Mouse (Mus musculus): ENCODE measurements at regions not wholly inside any gene's neighbourhood (a gene's known extent, or its start where the extent isn't known, plus 50 kb on each side); places are given as distances from the start of the nearest gene placed in this dataset.

DNA sequence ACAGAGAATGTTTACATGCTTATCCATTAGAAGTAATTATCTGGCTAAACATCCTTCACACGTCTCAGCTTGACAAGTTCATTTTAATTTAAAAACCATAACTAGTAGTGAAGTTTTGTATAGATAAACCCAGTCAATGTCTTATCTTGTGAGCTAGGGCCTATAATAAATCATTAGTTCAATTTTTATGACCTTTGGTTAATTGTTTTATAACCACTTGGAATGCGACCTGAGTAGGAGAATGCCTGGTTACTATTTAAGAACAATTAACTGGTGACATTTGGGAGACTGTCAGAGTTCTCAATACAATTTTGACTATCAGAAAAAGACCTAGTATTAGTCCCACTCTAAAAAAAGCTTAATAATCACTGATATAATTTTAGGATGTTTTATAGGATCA is 813.6 kb downstream of the Gm9008 start:
- Histone ChIP-seq H3K9me3 (ENCODE audit: control insufficient read depth, insufficient read depth, low read depth, low read length) (no peaks in the 10 kb centered on the region), H3K4me3 (ENCODE audit: insufficient read depth in 1 of 2, low read depth in 1 of 2, low read length in 2 of 2, poor library complexity in 1 of 2, severe bottlenecking in 1 of 2) (no peak overlapping the region), H3K4me1 (ENCODE audit: control insufficient read depth in 2 of 2, insufficient read depth in 2 of 2, low read length in 2 of 2, poor library complexity in 1 of 2) (no peaks in the 10 kb centered on the region), H3K36me3 (ENCODE audit: control insufficient read depth, insufficient read depth, low read length, poor library complexity, severe bottlenecking) (no peaks in the 10 kb centered on the region), H3K9ac (ENCODE audit: insufficient read depth, low read depth, low read length, poor library complexity, severe bottlenecking) (no peak overlapping the region), H3K27ac (ENCODE audit: insufficient read depth, low read depth, low read length, poor library complexity, severe bottlenecking) (no peak overlapping the region)
- no peak for TF ChIP-seq ZC3H11A (IDR thresholded peaks at IDR 0.05; ENCODE audit: borderline replicate concordance, low read depth, low read length)
- no peak for TF ChIP-seq CHD2 (IDR thresholded peaks at IDR 0.05; ENCODE audit: low read depth, low read length)
- TF ChIP-seq MAFK (IDR thresholded peaks at IDR 0.05; ENCODE audit: insufficient read depth, low read depth, low read length): no peak
- no peak for TF ChIP-seq HCFC1 (IDR thresholded peaks at IDR 0.05; ENCODE audit: borderline replicate concordance, insufficient read depth, low read length)
- TF ChIP-seq ZNF384 (IDR thresholded peaks at IDR 0.05; ENCODE audit: low read depth, low read length): no peak
- no peak for DNase-seq (ENCODE audit: low read depth, low spot score)
- in situ Hi-C loops (cut with MboI; ENCODE audit: low sequenced_read_pairs in 2 of 2, unreplicated experiment in 2 of 2): no loop called here

DNA sequence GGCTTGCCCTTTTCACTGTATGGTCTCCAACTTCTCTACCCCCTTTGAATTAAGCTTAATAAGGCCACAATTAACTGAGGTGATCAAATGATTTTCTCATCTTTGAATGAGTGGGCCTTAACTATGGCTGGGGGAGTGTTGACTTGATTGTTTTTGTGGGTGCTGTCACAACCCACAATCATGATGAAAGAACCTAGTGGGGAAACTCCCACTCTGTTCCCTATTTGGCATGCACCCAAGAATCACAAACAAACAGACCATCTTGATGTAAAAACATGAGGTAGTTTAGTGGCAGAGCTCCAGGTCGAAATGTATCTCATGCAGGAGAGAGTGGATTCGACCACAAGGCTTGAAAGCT is 853.2 kb downstream of the Gm9008 start:
- H3K27ac ChIP-seq (ENCODE audit: insufficient read depth, low read depth, low read length, poor library complexity, severe bottlenecking): 0 out of 2 replicates have a peak overlapping the region, but pooled peaks have one; percentile 56

GRCm38 (mm10) chr6:75643581-75644362 is 853.8 kb downstream of the Gm9008 start:
- no peak for TF ChIP-seq HCFC1 (IDR thresholded peaks at IDR 0.05; ENCODE audit: borderline replicate concordance, insufficient read depth, low read length)
- no peak for TF ChIP-seq ZNF384 (IDR thresholded peaks at IDR 0.05; ENCODE audit: low read depth, low read length)
- no peak for TF ChIP-seq MAFK (IDR thresholded peaks at IDR 0.05; ENCODE audit: insufficient read depth, low read depth, low read length)
- TF ChIP-seq CHD2 (IDR thresholded peaks at IDR 0.05; ENCODE audit: low read depth, low read length): no peak
- TF ChIP-seq ZC3H11A (IDR thresholded peaks at IDR 0.05; ENCODE audit: borderline replicate concordance, low read depth, low read length): no peak
- Histone ChIP-seq H3K9me3 (ENCODE audit: control insufficient read depth, insufficient read depth, low read depth, low read length) (no peaks in the 10 kb centered on the region), H3K27ac (ENCODE audit: insufficient read depth, low read depth, low read length, poor library complexity, severe bottlenecking) (0 out of 2 replicates have a peak overlapping the region, but pooled peaks have one; percentile 56), H3K4me1 (ENCODE audit: control insufficient read depth in 2 of 2, insufficient read depth in 2 of 2, low read length in 2 of 2, poor library complexity in 1 of 2) (no peaks in the 10 kb centered on the region; a peak in 1 of 4 replicates), H3K9ac (ENCODE audit: insufficient read depth, low read depth, low read length, poor library complexity, severe bottlenecking) (no peak overlapping the region), H3K36me3 (ENCODE audit: control insufficient read depth, insufficient read depth, low read length, poor library complexity, severe bottlenecking) (no peaks in the 10 kb centered on the region), H3K4me3 (ENCODE audit: insufficient read depth in 1 of 2, low read depth in 1 of 2, low read length in 2 of 2, poor library complexity in 1 of 2, severe bottlenecking in 1 of 2) (no peak overlapping the region)
- in situ Hi-C loops (cut with MboI; ENCODE audit: low sequenced_read_pairs in 2 of 2, unreplicated experiment in 2 of 2): no loop called here
- no peak for DNase-seq (ENCODE audit: low read depth, low spot score)

More for the DNA sequence above, 853.2 kb downstream of the Gm9008 start:
- Histone ChIP-seq H3K9ac (ENCODE audit: insufficient read depth, low read depth, low read length, poor library complexity, severe bottlenecking) (no peak overlapping the region), H3K9me3 (ENCODE audit: control insufficient read depth, insufficient read depth, low read depth, low read length) (no peaks in the 10 kb centered on the region), H3K36me3 (ENCODE audit: control insufficient read depth, insufficient read depth, low read length, poor library complexity, severe bottlenecking) (no peaks in the 10 kb centered on the region), H3K4me3 (ENCODE audit: insufficient read depth in 1 of 2, low read depth in 1 of 2, low read length in 2 of 2, poor library complexity in 1 of 2, severe bottlenecking in 1 of 2) (no peak overlapping the region), H3K4me1 (ENCODE audit: control insufficient read depth in 2 of 2, insufficient read depth in 2 of 2, low read length in 2 of 2, poor library complexity in 1 of 2) (no peaks in the 10 kb centered on the region; a peak in 1 of 4 replicates)
- TF ChIP-seq HCFC1 (IDR thresholded peaks at IDR 0.05; ENCODE audit: borderline replicate concordance, insufficient read depth, low read length) (no peak), CHD2 (IDR thresholded peaks at IDR 0.05; ENCODE audit: low read depth, low read length) (no peak), ZC3H11A (IDR thresholded peaks at IDR 0.05; ENCODE audit: borderline replicate concordance, low read depth, low read length) (no peak), MAFK (IDR thresholded peaks at IDR 0.05; ENCODE audit: insufficient read depth, low read depth, low read length) (no peak), ZNF384 (IDR thresholded peaks at IDR 0.05; ENCODE audit: low read depth, low read length) (no peak)
- DNase-seq (ENCODE audit: low read depth, low spot score): no peak
- in situ Hi-C loops (cut with MboI; ENCODE audit: low sequenced_read_pairs in 2 of 2, unreplicated experiment in 2 of 2): no loop called here

- TF ChIP-seq MAFK (IDR thresholded peaks at IDR 0.05; ENCODE audit: insufficient read depth, low read depth, low read length): no peak
- no peak for TF ChIP-seq HCFC1 (IDR thresholded peaks at IDR 0.05; ENCODE audit: borderline replicate concordance, insufficient read depth, low read length)
- TF ChIP-seq CHD2 (IDR thresholded peaks at IDR 0.05; ENCODE audit: low read depth, low read length): no peak
- TF ChIP-seq ZC3H11A (IDR thresholded peaks at IDR 0.05; ENCODE audit: borderline replicate concordance, low read depth, low read length): no peak
- TF ChIP-seq ZNF384 (IDR thresholded peaks at IDR 0.05; ENCODE audit: low read depth, low read length): no peak
- no peak overlapping the region for H3K4me3 ChIP-seq (ENCODE audit: insufficient read depth in 1 of 2, low read depth in 1 of 2, low read length in 2 of 2, poor library complexity in 1 of 2, severe bottlenecking in 1 of 2)
Measured at GRCm38 (mm10) chr6:75636050-75636449, 861.5 kb downstream of the Gm9008 start.

More at GRCm38 (mm10) chr6:75636050-75636449, 861.5 kb downstream of the Gm9008 start:
- Histone ChIP-seq H3K36me3 (ENCODE audit: control insufficient read depth, insufficient read depth, low read length, poor library complexity, severe bottlenecking) (no peaks in the 10 kb centered on the region), H3K4me1 (ENCODE audit: control insufficient read depth in 2 of 2, insufficient read depth in 2 of 2, low read length in 2 of 2, poor library complexity in 1 of 2) (no peaks in the 10 kb centered on the region), H3K9ac (ENCODE audit: insufficient read depth, low read depth, low read length, poor library complexity, severe bottlenecking) (no peak overlapping the region), H3K27ac (ENCODE audit: insufficient read depth, low read depth, low read length, poor library complexity, severe bottlenecking) (no peak overlapping the region), H3K9me3 (ENCODE audit: control insufficient read depth, insufficient read depth, low read depth, low read length) (no peaks in the 10 kb centered on the region)
- in situ Hi-C loops (cut with MboI; ENCODE audit: low sequenced_read_pairs in 2 of 2, unreplicated experiment in 2 of 2): no loop called here
- DNase-seq (ENCODE audit: low read depth, low spot score): no peak
